Mouse (Mus musculus) E14TG2a.4 (cell line): Measurements from ENCODE around the gene Fhit.

Experiments used
- H3K27me3 ChIP-seq: 2 replicates; pipeline ENCODE4 v1.6.1; 2014; ENCODE audit warnings: low read length, control low read depth; ENCODE audit not compliant: insufficient read depth
- H3K36me3 ChIP-seq: 2 replicates; pipeline ENCODE4 v1.6.1; 2014; ENCODE audit warnings: low read length, control low read depth; ENCODE audit not compliant: insufficient read depth
- H3K4me1 ChIP-seq: replicated peaks from 2 replicates; pipeline ENCODE4 v1.6.1; 2014; ENCODE audit warnings: low read depth, low read length, control low read depth
- H3K4me3 ChIP-seq: replicated peaks from 2 replicates; pipeline ENCODE4 v1.5.1; 2014; ENCODE audit warnings: mild to moderate bottlenecking, low read length
- H3K9me3 ChIP-seq: 2 replicates; pipeline ENCODE4 v1.6.1; 2014; ENCODE audit warnings: low read length, control low read depth
- CTCF ChIP-seq: conservative IDR thresholded peaks from 2 replicates; pipeline ENCODE4 v1.5.1; 2014; ENCODE audit warnings: low read length
- NANOG ChIP-seq: IDR thresholded peaks from 2 replicates; pipeline ENCODE4 v1.6.1; 2014; ENCODE audit warnings: borderline replicate concordance, low read length, mixed read lengths
- POU5F1 ChIP-seq: IDR thresholded peaks from 2 replicates; pipeline ENCODE4 v1.6.1; 2014; ENCODE audit warnings: low read length, borderline replicate concordance

The Fhit gene

GRCm38 (mm10) chr14:10430396-10431000, 731.3 kb downstream of the Fhit start:
- no peaks in the 10 kb centered on the region for H3K9me3 ChIP-seq
- no peak overlapping the region for H3K4me3 ChIP-seq
- H3K27me3 ChIP-seq = no peaks in the 10 kb centered on the region
- no peaks in the 10 kb centered on the region for H3K4me1 ChIP-seq
- H3K36me3 ChIP-seq = no peaks in the 10 kb centered on the region
- TF ChIP-seq POU5F1 (no peak), NANOG (no peak), CTCF (no peak)

- peaks cover 17% of the 10 kb centered on the region for H3K4me1 ChIP-seq
These were observed 738.3 kb downstream of the Fhit start for GRCm38 (mm10) chr14:10423499-10423898.

GRCm38 (mm10) chr14:10422261-10422660, 739.6 kb downstream of the Fhit start:
- H3K36me3 ChIP-seq = no peaks in the 10 kb centered on the region
- no peaks in the 10 kb centered on the region for H3K9me3 ChIP-seq
- TF ChIP-seq POU5F1 = no peak
- TF ChIP-seq CTCF = no peak
- TF ChIP-seq NANOG = peak; percentile 78
- H3K4me1 ChIP-seq = peaks cover 17% of the 10 kb centered on the region
- H3K27me3 ChIP-seq = peaks cover 10% of the 10 kb centered on the region; the same call in 1 of the 2 replicates
- H3K4me3 ChIP-seq = no peak overlapping the region

More at GRCm38 (mm10) chr14:10423499-10423898, 738.3 kb downstream of the Fhit start:
- peak; percentile 81 for TF ChIP-seq NANOG
- TF ChIP-seq CTCF = no peak
- TF ChIP-seq POU5F1 = no peak
- H3K36me3 ChIP-seq = no peaks in the 10 kb centered on the region
- H3K27me3 ChIP-seq = 0 out of 2 replicates have a peak, but pooled peaks cover 10% of the 10 kb centered on the region
- H3K4me3 ChIP-seq = no peak overlapping the region
- no peaks in the 10 kb centered on the region for H3K9me3 ChIP-seq

- no peaks in the 10 kb centered on the region for H3K9me3 ChIP-seq
- H3K27me3 ChIP-seq = peaks cover 5% of the 10 kb centered on the region; the same call in 1 of the 2 replicates
- H3K36me3 ChIP-seq = no peaks in the 10 kb centered on the region
- TF ChIP-seq CTCF (no peak), NANOG (no peak), POU5F1 (no peak)
- no peak overlapping the region for H3K4me3 ChIP-seq
- H3K4me1 ChIP-seq = no peaks in the 10 kb centered on the region
These were observed 746.8 kb downstream of the Fhit start for GRCm38 (mm10) chr14:10415068-10415467.

GRCm38 (mm10) chr14:10409306-10409962, 752.4 kb downstream of the Fhit start:
- no peaks in the 10 kb centered on the region for H3K9me3 ChIP-seq
- H3K27me3 ChIP-seq = peaks cover 3% of the 10 kb centered on the region; the same call in 1 of the 2 replicates
- no peaks in the 10 kb centered on the region for H3K36me3 ChIP-seq
- no peak overlapping the region for H3K4me3 ChIP-seq
- H3K4me1 ChIP-seq = no peaks in the 10 kb centered on the region
- TF ChIP-seq NANOG (no peak), POU5F1 (no peak)

- Histone ChIP-seq H3K9me3 (no peaks in the 10 kb centered on the region), H3K27me3 (no peaks in the 10 kb centered on the region), H3K4me1 (no peaks in the 10 kb centered on the region), H3K4me3 (no peak overlapping the region), H3K36me3 (no peaks in the 10 kb centered on the region)
- TF ChIP-seq CTCF = no peak
- no peak for TF ChIP-seq POU5F1
- TF ChIP-seq NANOG = no peak
These were observed 756.5 kb downstream of the Fhit start for GRCm38 (mm10) chr14:10405346-10405745.

- Histone ChIP-seq H3K36me3 (no peaks in the 10 kb centered on the region), H3K4me3 (no peak overlapping the region), H3K4me1 (no peaks in the 10 kb centered on the region), H3K9me3 (no peaks in the 10 kb centered on the region), H3K27me3 (no peaks in the 10 kb centered on the region)
- TF ChIP-seq CTCF = no peak
- TF ChIP-seq POU5F1 = no peak
- no peak for TF ChIP-seq NANOG
These were observed 793.8 kb downstream of the Fhit start for GRCm38 (mm10) chr14:10367783-10368680.

- Histone ChIP-seq H3K4me1 (no peaks in the 10 kb centered on the region), H3K4me3 (no peak overlapping the region), H3K36me3 (no peaks in the 10 kb centered on the region), H3K27me3 (no peaks in the 10 kb centered on the region), H3K9me3 (no peaks in the 10 kb centered on the region)
- no peak for TF ChIP-seq NANOG
- no peak for TF ChIP-seq POU5F1
- TF ChIP-seq CTCF = no peak
These were observed 795.0 kb downstream of the Fhit start for GRCm38 (mm10) chr14:10366808-10367207.
